Mouse (Mus musculus): Measurements from ENCODE around the gene Slc50a1. TPM values are rescaled to one million over a fixed set of nuclear protein-coding genes. Genes with fewer than 3 reads are reported as not detected.

Gene Slc50a1
- total RNA-seq, 2 experiments from 2014 or later = 17.3 to 21.3 TPM

DNA sequence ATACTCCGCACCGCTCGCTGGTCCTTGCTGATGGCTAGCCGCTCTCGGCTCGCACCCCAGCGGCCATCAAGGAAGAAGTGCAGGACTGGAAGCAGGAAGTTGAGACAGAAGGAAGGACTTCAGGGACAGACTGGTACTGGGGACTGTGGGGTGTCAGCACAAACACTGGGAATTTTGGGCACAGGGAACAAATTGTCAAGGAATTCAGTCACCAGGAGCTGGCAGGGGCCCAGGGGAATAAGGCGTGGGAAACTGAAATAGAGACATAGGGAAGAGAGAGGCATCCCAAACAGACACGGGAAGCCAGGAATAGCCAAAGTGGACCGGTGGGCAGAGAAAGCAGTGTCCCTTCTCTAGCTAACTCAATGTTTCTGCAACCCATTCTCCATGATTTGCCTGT, 33.9 kb downstream of the Slc50a1 start:
- intact Hi-C loops (cut with DNase I) = no loop called here
- DNase-seq = no peak

- DNase-seq = no peak
- intact Hi-C loops (cut with DNase I) = no loop called here
Observed at GRCm38 (mm10) chr3:89233562-89234110, 36.7 kb downstream of the Slc50a1 start.

DNA sequence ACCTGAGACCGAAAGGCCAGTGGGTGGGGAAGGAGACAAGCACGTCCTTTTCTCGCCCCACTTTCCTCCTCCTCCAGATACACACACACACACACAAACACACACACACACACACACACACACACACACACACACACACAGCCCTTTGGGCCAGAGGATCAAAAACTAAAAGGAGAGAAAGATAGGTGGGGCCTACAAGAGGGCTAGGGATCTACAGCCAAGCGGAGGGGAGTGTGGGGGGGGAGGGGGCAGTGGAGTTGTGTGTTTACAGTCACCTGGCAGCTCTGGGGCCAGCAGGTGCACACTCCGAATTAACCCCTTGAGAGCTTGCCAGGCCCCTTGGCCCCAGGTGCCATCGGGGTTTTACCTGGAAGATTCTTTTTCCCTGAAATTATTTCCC, 37.8 kb downstream of the Slc50a1 start:
- DNase-seq = no peak
- intact Hi-C loops (cut with DNase I) = no loop called here

- no peak for DNase-seq
- intact Hi-C loops (cut with DNase I) = no loop called here
Observed at GRCm38 (mm10) chr3:89231772-89232275, 38.5 kb downstream of the Slc50a1 start.

GRCm38 (mm10) chr3:89231345-89231744, 39.0 kb downstream of the Slc50a1 start:
- intact Hi-C loops (cut with DNase I) = no loop called here
- no peak for DNase-seq

GRCm38 (mm10) chr3:89230561-89230960, 39.8 kb downstream of the Slc50a1 start:
- intact Hi-C loops (cut with DNase I) = no loop called here
- DNase-seq = no peak

DNA sequence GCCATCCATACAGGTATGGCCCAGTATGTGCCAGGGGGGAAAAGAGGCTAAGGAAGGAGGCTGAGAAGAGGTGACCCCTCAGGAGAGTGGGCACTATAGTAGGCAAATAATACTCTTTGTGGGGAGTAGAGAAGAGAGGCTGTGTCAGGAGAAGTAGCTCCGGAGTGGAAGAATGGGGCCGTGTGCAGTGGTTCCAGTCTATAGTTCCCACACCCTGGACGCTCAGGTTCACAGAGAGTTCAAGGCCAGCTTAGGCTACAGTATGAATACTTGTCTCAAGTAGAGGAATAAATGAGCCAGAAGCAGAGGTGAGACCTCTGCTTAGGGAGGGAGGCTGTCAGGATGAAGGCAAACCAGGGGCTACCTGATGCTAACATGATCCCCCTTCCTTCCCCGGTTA, 41.1 kb downstream of the Slc50a1 start:
- intact Hi-C loops (cut with DNase I) = no loop called here

GRCm38 (mm10) chr3:89228836-89229235, 41.5 kb downstream of the Slc50a1 start, which contains the start of gene Muc1:
TSS of gene Muc1 (plus strand) at chr3:89229057.
- intact Hi-C loops (cut with DNase I) = no loop called here
- no peak for DNase-seq

More for the DNA sequence above, 41.1 kb downstream of the Slc50a1 start:
- no peak for DNase-seq

- intact Hi-C loops (cut with DNase I) = no loop called here
- DNase-seq = peak; percentile 87
Observed at GRCm38 (mm10) chr3:89228180-89228549, 42.2 kb downstream of the Slc50a1 start.

DNA sequence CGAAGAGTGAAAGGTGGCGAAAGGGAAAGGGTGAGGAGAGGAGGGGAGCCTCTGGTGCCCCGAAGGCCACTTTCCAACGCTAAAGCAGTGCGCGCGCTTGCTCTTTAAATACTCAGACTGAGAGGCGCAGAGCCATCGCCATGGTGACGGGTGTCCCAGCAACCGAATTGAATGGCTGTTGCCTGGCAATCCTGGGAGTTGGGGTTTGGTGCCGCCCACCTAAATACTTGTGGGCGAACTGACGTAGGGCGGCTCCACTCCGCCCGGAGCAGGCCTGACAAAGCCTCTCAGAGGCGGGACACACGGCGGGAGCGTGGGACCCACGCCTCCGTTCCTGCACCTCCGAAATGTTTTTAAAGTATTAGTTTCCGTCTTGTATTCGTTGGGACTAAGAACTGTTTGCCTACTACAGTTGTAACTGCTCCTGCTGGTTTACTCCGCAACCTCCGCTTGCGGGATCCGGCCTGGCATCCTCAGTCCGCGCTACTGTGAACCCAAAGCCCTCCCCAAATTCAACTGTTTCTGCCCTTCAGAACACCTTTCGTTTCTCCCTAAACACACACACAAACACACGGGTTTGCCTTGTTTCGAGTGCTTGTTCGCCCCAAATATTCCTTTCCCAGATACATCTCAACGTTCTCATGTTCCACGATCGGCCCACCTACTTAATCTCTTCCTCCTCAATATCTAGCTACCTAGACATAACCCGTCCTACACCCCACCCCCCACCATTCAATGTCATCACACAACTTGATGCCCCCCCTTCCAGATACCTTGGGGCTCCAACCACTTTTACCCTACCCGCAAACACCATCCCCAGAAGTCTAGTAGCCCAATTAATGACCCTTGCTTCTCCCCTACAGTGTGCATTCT, 42.8 kb downstream of the Slc50a1 start:
- intact Hi-C loops (cut with DNase I) = no loop called here
- peak; percentile 86 for DNase-seq

GRCm38 (mm10) chr3:89226900-89227299, 43.5 kb downstream of the Slc50a1 start, which contains the start of gene Mtx1:
TSS of gene Mtx1 (minus strand) at chr3:89227088.
- no peak for DNase-seq
- intact Hi-C loops (cut with DNase I) = no loop called here

DNA sequence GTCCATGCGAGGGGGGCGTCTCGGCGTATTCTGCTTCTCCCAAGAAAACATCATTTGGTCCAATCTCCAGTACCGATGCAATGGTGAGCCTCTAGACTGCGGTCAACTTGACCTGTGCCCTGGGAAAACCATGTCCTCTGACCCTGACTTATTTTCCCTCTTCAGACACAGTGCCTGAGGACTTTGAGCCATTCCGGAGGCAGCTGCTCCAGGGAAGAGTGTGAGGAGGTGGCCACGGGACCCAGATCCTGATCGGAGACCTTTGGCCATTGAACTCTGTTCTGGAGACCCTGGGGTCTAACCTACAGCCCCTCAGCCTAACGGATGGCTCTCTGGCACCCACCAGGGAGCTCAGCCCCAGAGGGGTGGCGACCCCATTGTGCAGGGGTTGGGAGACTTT, 44.0 kb downstream of the Slc50a1 start:
- no peak for DNase-seq
- intact Hi-C loops (cut with DNase I) = no loop called here

- intact Hi-C loops (cut with DNase I) = no loop called here
- no peak for DNase-seq
Observed at GRCm38 (mm10) chr3:89225918-89226317, 44.5 kb downstream of the Slc50a1 start.

DNA sequence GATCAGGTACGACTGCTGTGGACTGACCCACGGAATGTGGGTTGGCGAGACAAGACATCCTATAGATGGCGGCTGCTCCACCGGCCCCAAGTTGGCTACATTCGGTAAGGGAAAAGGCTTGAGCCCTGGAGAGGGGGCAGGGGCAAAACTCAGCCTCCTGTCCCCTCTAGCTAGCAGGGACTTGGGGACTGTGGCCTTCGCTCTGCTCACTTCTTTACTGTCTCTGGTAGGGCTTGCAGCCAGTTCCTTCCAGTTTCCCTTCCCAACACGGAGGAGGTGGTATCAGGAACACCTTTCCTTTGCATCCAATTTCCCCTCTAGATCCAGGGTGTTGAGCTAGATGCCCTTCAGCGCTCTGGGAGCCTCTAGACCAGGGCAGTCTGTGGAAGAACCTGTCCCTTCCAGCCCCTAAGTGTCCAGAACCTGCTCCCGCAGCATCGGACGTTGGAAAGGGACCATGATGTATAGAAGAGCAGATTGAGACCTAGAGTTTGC, 45.0 kb downstream of the Slc50a1 start:
- intact Hi-C loops (cut with DNase I) = no loop called here
- DNase-seq = no peak

DNA sequence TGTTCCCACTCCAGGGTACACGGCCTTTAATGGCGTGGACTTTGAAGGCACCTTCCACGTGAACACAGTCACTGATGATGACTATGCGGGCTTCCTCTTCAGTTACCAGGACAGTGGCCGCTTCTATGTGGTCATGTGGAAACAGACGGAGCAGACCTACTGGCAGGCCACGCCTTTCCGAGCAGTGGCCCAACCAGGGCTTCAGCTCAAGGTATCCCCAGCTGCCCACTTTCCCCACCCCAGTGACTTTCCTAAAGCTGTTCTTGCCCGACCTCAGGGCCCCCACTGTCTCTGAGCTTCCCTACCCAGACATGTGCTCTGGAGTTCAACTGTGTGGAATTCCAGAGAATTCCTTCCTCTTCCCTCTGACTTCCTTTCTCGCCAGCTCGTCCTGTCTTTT, 45.6 kb downstream of the Slc50a1 start:
- no peak for DNase-seq
- intact Hi-C loops (cut with DNase I) = no loop called here

DNA sequence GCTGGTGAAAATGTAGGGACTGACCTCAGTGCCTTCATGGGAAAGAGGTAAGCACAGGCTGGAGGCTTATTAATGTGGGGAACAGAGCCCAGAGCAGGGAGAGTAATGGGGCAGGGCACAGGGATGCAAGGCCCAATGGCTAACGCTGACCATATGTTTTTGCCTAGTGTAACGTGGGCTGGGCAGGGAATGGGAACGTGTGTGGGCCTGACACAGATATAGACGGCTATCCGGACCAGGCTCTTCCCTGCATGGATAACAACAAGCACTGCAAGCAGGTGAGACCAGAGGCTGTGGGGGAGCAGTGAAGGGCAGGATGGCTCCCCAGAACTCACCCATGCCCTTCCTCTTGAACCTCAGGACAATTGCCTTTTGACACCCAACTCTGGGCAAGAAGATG, 49.2 kb downstream of the Slc50a1 start:
- no peak for DNase-seq
- intact Hi-C loops (cut with DNase I) = no loop called here

- intact Hi-C loops (cut with DNase I) = no loop called here
- no peak for DNase-seq
Observed at GRCm38 (mm10) chr3:89219546-89219945, 50.8 kb downstream of the Slc50a1 start.

DNA sequence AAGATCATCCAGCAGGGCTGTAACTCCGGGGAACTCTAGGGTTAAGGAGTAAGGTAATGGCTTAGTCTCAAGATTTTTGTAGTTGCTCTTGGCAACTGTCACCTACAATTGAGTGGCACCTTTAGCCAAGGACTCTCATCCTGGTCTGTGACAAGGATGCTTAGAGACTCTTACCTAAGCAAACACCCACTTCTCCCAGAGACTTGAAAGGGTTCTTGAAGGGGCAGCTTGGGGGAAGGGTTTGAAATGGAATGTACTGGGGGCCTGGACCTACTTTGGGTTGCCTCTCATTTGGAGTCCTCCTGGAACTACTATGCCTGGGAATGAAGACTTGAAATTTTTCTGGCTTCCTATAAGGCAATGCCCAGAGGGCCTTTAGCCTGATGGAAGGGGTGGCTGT, 52.1 kb downstream of the Slc50a1 start:
- intact Hi-C loops (cut with DNase I) = no loop called here
- DNase-seq = no peak

All from left cerebral cortex, postnatal 4 days (tissue).